Mouse (Mus musculus) olfactory bulb, adult 2 months (tissue): ENCODE measurements at regions not wholly inside any gene's neighbourhood (a gene's known extent, or its start where the extent isn't known, plus 50 kb on each side); places are given as distances from the start of the nearest gene placed in this dataset.

Experiments used
- H3K27ac ChIP-seq: fragments of 200-500 bp; 2 replicates; pipeline ENCODE4 v1.5.1; 2012; ENCODE audit warnings: low read depth, low read length; ENCODE audit not compliant: insufficient read depth
- H3K4me1 ChIP-seq: fragments of 200-500 bp; 2 replicates; pipeline ENCODE4 v1.6.1; 2012; ENCODE audit warnings: low read length; ENCODE audit not compliant: control insufficient read depth, insufficient read depth
- H3K4me3 ChIP-seq: fragments of 200-500 bp; 2 replicates; pipeline ENCODE4 v1.5.1; 2012; ENCODE audit warnings: mild to moderate bottlenecking, low read depth, low read length, moderate library complexity; ENCODE audit not compliant: insufficient read depth
- CTCF ChIP-seq: fragments of 200-500 bp; IDR thresholded peaks from 2 replicates; pipeline ENCODE4 v1.5.1; 2012; ENCODE audit warnings: low read depth, mild to moderate bottlenecking, low read length, moderate library complexity; ENCODE audit not compliant: insufficient read depth
- POLR2A ChIP-seq: fragments of 200-500 bp; IDR thresholded peaks from 2 replicates; pipeline ENCODE4 v1.6.1; 2012; ENCODE audit warnings: mild to moderate bottlenecking, low read depth, low read length, moderate library complexity; ENCODE audit not compliant: insufficient read depth
- WGBS: fragments of 180-500 bp; shearing (Covaris S2); methylation state at CpG from one replicate; pipeline ENCODE4 v1.1.7; 2018; 5-methylcytosine and 5-hydroxymethylcytosine counted together

DNA sequence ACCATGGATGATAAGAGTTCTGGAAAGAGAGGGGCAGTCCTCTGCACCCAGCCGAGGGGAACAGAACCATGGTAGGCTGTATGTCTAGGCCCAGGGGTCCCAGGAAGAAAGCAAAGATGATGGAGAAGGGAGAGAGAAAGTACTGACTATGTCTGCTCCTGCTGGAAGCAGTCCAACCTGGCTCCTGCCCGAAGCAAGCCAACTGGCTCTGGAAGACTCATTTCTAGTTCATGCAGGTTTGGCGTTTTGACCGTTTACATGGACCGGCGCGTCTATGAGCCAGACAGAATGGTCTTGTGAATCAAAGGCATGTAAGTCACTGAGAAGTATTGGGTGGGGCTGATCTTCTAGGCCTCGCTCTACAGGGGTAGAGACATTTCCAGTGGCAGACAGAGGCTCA lies 385.6 kb downstream of the Zfp536 start:
- H3K27ac ChIP-seq, result no peak overlapping the region
- no peaks in the 10 kb centered on the region; the same call in 1 of the 2 replicates for H3K4me1 ChIP-seq
- no peak overlapping the region for H3K4me3 ChIP-seq
- WGBS, result 94% methylated on average over 8 of the region's 8 CpGs
- TF ChIP-seq CTCF (no peak), POLR2A (no peak)

DNA sequence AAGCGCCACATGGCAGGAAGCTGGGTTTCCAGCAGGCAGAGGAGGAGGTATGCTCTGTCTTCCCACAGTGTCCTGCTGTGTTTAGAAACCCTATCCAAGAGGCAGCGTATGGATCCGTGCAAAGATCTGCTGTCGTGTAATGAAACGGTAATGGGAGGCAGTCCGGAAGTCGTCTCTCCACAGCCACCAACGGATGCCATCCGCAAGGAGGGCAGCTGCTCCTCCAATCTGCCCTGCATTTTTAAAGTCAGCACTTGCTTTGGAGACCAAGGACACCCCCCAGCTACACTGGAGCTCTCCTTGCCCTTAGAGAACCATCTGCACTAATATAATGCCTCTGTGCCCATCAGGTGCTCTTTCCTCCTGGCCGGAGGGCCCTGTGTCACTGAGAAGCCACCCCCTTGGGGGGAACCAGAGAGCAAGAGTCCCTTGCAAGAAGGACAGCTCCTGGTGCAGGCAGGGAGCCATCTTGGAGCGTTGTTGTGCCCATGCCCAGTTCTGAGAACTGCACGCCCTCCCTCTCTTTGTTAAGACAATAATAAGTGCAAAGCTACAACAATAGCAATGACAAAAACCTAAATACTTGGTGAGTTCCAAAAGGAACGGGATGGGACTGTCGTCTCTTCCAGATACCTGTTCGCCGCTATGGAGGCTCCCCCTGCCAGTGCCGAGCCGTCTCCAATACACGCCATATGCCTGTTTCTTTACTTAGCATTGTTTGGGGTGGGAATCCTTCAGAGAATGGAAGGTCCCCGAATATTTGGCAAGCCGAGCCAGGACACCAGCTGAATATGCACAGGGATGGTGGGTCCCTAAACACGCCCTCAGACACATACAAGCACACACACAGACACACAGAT lies 384.4 kb downstream of the Zfp536 start:
- 70% methylated on average over 22 of the region's 22 CpGs for WGBS
- Histone ChIP-seq H3K27ac (no peak overlapping the region), H3K4me3 (no peak overlapping the region), H3K4me1 (no peaks in the 10 kb centered on the region; the same call in 1 of the 2 replicates)
- no peak for TF ChIP-seq POLR2A
- TF ChIP-seq CTCF, result no peak

DNA sequence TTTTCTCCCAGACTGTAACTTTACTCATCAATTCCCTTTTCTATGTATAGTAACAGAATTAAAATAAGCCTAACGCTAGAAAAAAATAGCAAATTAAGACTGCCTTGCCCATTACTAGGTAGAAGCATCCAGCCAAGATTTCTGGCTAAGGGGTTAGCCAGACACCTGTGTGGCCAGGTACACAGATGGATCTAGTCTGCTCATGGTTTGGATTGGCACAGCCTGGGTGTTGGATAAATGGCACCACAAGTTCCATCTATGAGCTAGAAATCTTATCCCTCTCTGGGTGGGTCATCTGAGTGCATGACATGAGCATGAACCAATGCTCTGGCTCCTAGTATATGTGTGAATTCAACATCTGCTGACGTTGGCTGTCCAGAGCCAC lies 383.7 kb downstream of the Zfp536 start:
- Histone ChIP-seq H3K4me1 (no peaks in the 10 kb centered on the region; the same call in 1 of the 2 replicates), H3K4me3 (no peak overlapping the region), H3K27ac (no peak overlapping the region)
- 86% methylated on average over 2 of the region's 2 CpGs for WGBS
- TF ChIP-seq POLR2A, result no peak
- no peak for TF ChIP-seq CTCF

DNA sequence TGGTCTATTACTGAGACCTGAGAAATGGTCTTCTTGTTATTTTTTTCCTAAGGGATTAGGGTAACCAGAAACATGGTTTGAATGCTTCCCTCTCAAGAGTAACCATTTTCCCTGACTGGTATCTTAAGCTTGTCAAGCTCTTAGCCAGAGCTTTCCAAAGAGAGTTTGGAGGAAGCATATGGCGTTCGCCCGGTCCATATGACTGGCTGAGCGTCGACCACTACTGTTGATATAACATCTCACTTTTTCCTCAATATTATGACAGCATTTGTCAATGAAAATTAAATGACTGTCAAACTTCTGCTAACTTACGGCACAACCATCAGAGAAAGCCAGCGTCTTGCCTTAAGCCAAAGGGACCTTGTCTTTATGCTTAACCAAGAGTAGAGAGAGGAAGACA lies 383.2 kb downstream of the Zfp536 start:
- H3K4me1 ChIP-seq, result peaks cover 6% of the 10 kb centered on the region
- no peak overlapping the region for H3K4me3 ChIP-seq
- 97% methylated on average over 7 of the region's 7 CpGs for WGBS
- no peak for TF ChIP-seq POLR2A
- no peak for TF ChIP-seq CTCF
- no peak overlapping the region for H3K27ac ChIP-seq

DNA sequence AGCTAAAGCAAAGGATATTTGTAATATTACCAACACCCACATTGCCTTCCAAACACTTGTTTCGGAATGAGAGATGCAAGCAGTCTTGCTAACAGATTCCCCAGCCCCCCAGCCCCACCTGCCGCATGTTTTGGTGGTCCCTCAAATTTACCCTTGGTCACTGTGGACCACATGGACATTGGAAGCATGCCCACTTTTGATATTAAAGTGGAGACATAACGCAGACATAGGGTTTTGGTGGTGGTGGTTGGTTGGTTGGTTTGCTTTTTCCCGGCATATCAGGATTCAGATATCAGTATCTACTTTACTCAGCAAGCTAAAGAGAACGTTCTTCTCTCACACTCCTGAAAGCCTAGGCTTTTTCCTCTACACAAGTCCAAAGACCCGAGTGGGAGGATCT lies 381.3 kb downstream of the Zfp536 start:
- no peak overlapping the region for H3K4me3 ChIP-seq
- no peak overlapping the region for H3K27ac ChIP-seq
- peaks cover 6% of the 10 kb centered on the region for H3K4me1 ChIP-seq
- TF ChIP-seq CTCF, result no peak
- TF ChIP-seq POLR2A, result no peak
- WGBS, result 84% methylated on average over 6 of the region's 6 CpGs

- WGBS, result 85% methylated on average over 8 of the region's 8 CpGs
- Histone ChIP-seq H3K4me3 (no peak overlapping the region), H3K27ac (no peak overlapping the region), H3K4me1 (peaks cover 6% of the 10 kb centered on the region)
- TF ChIP-seq POLR2A, result no peak
- TF ChIP-seq CTCF, result no peak
Measured at GRCm38 (mm10) chr7:37392604-37393003, 380.8 kb downstream of the Zfp536 start.

DNA sequence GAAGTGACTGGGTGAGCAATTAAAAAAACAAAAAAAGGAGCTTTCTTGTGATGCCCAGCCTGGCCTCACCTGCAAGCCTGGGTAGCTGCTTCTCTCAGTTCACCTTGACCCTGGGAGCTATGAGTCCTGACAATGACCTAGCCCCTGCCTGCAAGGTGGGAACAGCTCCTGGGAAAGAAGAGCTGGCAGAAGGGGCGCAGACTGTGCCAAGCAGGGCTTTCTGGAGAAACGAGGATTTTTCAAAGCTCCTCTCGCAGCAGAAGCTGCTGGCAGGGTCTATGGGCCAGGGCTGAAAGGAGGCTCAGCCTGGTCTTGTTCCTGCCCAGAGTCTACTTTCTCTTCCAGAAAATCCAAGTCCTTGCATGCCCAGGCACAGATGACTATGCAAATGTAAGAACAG lies 380.4 kb downstream of the Zfp536 start:
- Histone ChIP-seq H3K4me1 (peaks cover 6% of the 10 kb centered on the region), H3K27ac (no peak overlapping the region), H3K4me3 (no peak overlapping the region)
- TF ChIP-seq POLR2A (no peak), CTCF (no peak)
- WGBS, result 81% methylated on average over 3 of the region's 3 CpGs

DNA sequence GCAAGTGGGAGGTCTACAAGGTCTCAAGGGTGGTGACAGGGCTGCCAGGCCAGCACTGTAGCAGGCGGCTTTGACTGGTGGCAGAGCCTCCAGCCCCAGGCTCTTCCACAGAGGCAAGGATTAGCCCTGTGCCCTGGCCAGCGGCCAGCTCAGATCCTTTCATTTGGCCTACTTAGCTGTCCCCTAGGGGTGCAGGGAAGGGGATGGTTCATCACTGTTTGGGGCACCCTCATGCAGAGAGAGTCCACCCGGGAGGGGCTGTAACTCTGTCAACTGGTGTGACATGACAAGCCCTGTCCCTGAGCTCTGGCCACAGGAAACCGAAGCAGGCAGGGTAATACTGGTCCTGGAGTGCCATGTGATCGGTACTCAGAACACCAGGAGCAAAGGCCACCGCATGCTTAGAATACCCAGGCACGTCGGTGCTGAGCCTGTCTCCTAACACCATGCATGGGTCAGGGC lies 378.4 kb downstream of the Zfp536 start:
- TF ChIP-seq CTCF, result no peak
- no peak for TF ChIP-seq POLR2A
- no peak overlapping the region for H3K27ac ChIP-seq
- WGBS, result 62% methylated on average over 8 of the region's 8 CpGs
- H3K4me1 ChIP-seq, result peaks cover 6% of the 10 kb centered on the region
- H3K4me3 ChIP-seq, result no peak overlapping the region

DNA sequence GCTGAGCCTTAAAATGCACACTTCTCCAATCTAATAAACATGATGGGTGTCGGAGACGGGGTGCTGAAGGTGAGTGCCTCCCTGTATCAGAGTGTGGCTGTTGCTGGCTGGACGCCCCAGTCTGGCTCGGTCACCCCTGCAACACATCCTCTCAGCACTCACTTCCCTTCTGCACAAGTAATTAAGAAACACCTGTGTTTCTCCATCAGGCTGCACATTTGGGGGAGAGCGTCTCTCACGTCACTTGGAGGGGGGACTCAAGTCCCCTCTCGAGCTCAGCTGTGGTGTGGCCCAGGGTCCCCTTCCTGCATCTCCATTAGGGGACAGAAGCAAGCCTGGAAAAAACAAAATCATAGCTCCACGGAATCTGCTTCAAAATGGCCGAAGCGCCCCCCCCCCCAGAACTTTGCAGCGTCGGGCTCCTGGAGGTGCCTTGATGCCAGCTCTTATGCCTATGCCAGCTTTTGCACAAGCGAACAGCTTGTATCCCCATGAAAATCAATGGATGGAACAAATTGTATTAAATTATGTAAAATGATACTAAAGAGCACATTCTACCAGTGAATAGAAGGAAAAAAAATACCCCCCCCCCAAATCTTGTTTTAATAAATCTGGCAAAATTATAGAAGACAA lies 377.4 kb downstream of the Zfp536 start:
- 80% methylated on average over 13 of the region's 13 CpGs for WGBS
- H3K27ac ChIP-seq, result no peak overlapping the region
- TF ChIP-seq POLR2A, result no peak
- TF ChIP-seq CTCF, result no peak
- H3K4me3 ChIP-seq, result no peak overlapping the region
- peaks cover 6% of the 10 kb centered on the region for H3K4me1 ChIP-seq
